9 mouse cellular contexts compared by ENCODE assay signal in genomic region chr1:169347692-169348091, GRCm38 (mm10).
DNase-seq lines count a peak whose midpoint lies in the region; ATAC-seq lines count a peak whose summit lies in the region.
"Had no signal": no experiment of that assay in that cellular context is flagged by ENCODE, and none has a peak within 500 bp of the region (broad histone marks: within the 10 kb centered on the region; RNA-seq: fewer than 3 reads in every experiment).

No protein-coding gene starts in this region.

- H3K27ac ChIP-seq in embryonic facial prominence, embryonic 11.5 days (replicated peaks; ENCODE audit: low read depth, low read length): no peak overlapping the region
- no peak overlapping the region for H3K27ac ChIP-seq in embryonic facial prominence, embryonic 10.5 days (replicated peaks)
- H3K27ac ChIP-seq in forebrain, embryonic 16.5 days (ENCODE audit: low read length): no peak overlapping the region
- H3K27ac ChIP-seq: embryonic facial prominence, embryonic 13.5 days had no signal

- H3K9me3 ChIP-seq in embryonic facial prominence, embryonic 11.5 days (replicated peaks; ENCODE audit: control insufficient read depth, low read length): no peaks in the 10 kb centered on the region
- no peaks in the 10 kb centered on the region for H3K9me3 ChIP-seq in embryonic facial prominence, embryonic 10.5 days
- no peaks in the 10 kb centered on the region for H3K9me3 ChIP-seq in forebrain, embryonic 16.5 days (ENCODE audit: control insufficient read depth, low read length)
- H3K9me3 ChIP-seq: embryonic facial prominence, embryonic 13.5 days had no signal

- no peak overlapping the region for H3K9ac ChIP-seq in embryonic facial prominence, embryonic 11.5 days (replicated peaks; ENCODE audit: low read length)
- no peak overlapping the region for H3K9ac ChIP-seq in forebrain, embryonic 16.5 days (replicated peaks; ENCODE audit: low read depth, low read length)
- H3K9ac ChIP-seq: embryonic facial prominence, embryonic 13.5 days had no signal

- H3K4me2 ChIP-seq in embryonic facial prominence, embryonic 11.5 days (ENCODE audit: low read depth, low read length): no peak overlapping the region
- H3K4me2 ChIP-seq in forebrain, embryonic 16.5 days (ENCODE audit: low read length): no peak overlapping the region
- H3K4me2 ChIP-seq: embryonic facial prominence, embryonic 13.5 days had no signal

- H3K4me1 ChIP-seq in embryonic facial prominence, embryonic 11.5 days (ENCODE audit: control insufficient read depth, insufficient read depth, low read length): no peaks in the 10 kb centered on the region
- H3K4me1 ChIP-seq in embryonic facial prominence, embryonic 10.5 days: peaks cover 6% of the 10 kb centered on the region; the same call in 1 of the 2 replicates
- H3K4me1 ChIP-seq in forebrain, embryonic 16.5 days (replicated peaks; ENCODE audit: control insufficient read depth, insufficient read depth, low read length): 0 out of 2 replicates have a peak, but pooled peaks cover 3% of the 10 kb centered on the region
- H3K4me1 ChIP-seq: embryonic facial prominence, embryonic 13.5 days had no signal

- H3K4me3 ChIP-seq in embryonic facial prominence, embryonic 11.5 days (ENCODE audit: low read depth, low read length): no peak overlapping the region
- no peak overlapping the region for H3K4me3 ChIP-seq in embryonic facial prominence, embryonic 10.5 days
- no peak overlapping the region for H3K4me3 ChIP-seq in forebrain, embryonic 16.5 days (replicated peaks; ENCODE audit: low read length)
- H3K4me3 ChIP-seq: embryonic facial prominence, embryonic 13.5 days had no signal

- no peaks in the 10 kb centered on the region for H3K36me3 ChIP-seq in embryonic facial prominence, embryonic 11.5 days (replicated peaks; ENCODE audit: control insufficient read depth, insufficient read depth, low read depth, low read length)
- H3K36me3 ChIP-seq in embryonic facial prominence, embryonic 10.5 days (replicated peaks): no peaks in the 10 kb centered on the region
- H3K36me3 ChIP-seq in forebrain, embryonic 16.5 days (ENCODE audit: control insufficient read depth, insufficient read depth): no peaks in the 10 kb centered on the region
- H3K36me3 ChIP-seq: embryonic facial prominence, embryonic 13.5 days had no signal

- WGBS in embryonic facial prominence, embryonic 11.5 days: 50% methylated on average over 2 of the region's 2 CpGs
- WGBS in embryonic facial prominence, embryonic 10.5 days: 58% methylated on average over 2 of the region's 2 CpGs
- 40% methylated on average over 2 of the region's 2 CpGs for WGBS in forebrain, embryonic 16.5 days

- no peaks in the 10 kb centered on the region for H3K27me3 ChIP-seq in embryonic facial prominence, embryonic 11.5 days (ENCODE audit: control insufficient read depth, insufficient read depth, low read length)
- H3K27me3 ChIP-seq in embryonic facial prominence, embryonic 10.5 days (replicated peaks; ENCODE audit: low read depth, poor library complexity, severe bottlenecking): no peaks in the 10 kb centered on the region; the same call in 1 of the 2 replicates
- no peaks in the 10 kb centered on the region for H3K27me3 ChIP-seq in forebrain, embryonic 16.5 days (replicated peaks; ENCODE audit: control insufficient read depth, insufficient read depth, low read length)
- H3K27me3 ChIP-seq: embryonic facial prominence, embryonic 13.5 days had no signal

- ATAC-seq in embryonic facial prominence, embryonic 11.5 days (replicated peaks; ENCODE audit: insufficient number of reproducible peaks, low FRiP score, low TSS enrichment, low read depth): no peak
- peak; percentile 63; the same call in 1 of the 2 replicates for ATAC-seq in forebrain, embryonic 16.5 days
- ATAC-seq in erythroblast, adult 5-6 weeks (replicated peaks; ENCODE audit: low FRiP score, poor library complexity, severe bottlenecking): no peak

- intact Hi-C loops in left cerebral cortex, postnatal 25 days (cut with DNase I): loop anchor here (1.0 to 10.0 kb wide), 6 partner anchors 75 to 1401 kb away; partner anchors contain the start of gene Pbx1
- intact Hi-C loops in left cerebral cortex, postnatal 4 days (cut with DNase I): loop anchor here (5.0 to 10.0 kb wide), 2 partner anchors 793 to 920 kb away; no protein-coding TSS in a partner anchor

- DNase-seq in embryonic facial prominence, embryonic 11.5 days (ENCODE audit: low spot score): peak; percentile 56
- no peak for DNase-seq in embryonic facial prominence, embryonic 10.5 days (ENCODE audit: low spot score)
- peak; percentile 50 to 74 for DNase-seq in left cerebral cortex, postnatal 25 days (ENCODE audit: low spot score in 2 of 2)
- no peak for DNase-seq in left cerebral cortex, postnatal 4 days
- DNase-seq in lung, postnatal 36 days: peak; percentile 48
- no peak for DNase-seq in ovary, postnatal 14 days (ENCODE audit: low spot score)

Comparison
In these comparisons a context has a peak if more than half of its experiments do, and no peak if none do; other contexts are left out.
1. DNase-seq: peak in embryonic facial prominence, embryonic 11.5 days (single experiment), left cerebral cortex, postnatal 25 days (2 of 2) and lung, postnatal 36 days (single experiment); none in embryonic facial prominence, embryonic 10.5 days (single experiment), left cerebral cortex, postnatal 4 days (single experiment) and ovary, postnatal 14 days (single experiment).